ENCODE assay signal across 10 mouse cellular contexts in the genomic region with DNA sequence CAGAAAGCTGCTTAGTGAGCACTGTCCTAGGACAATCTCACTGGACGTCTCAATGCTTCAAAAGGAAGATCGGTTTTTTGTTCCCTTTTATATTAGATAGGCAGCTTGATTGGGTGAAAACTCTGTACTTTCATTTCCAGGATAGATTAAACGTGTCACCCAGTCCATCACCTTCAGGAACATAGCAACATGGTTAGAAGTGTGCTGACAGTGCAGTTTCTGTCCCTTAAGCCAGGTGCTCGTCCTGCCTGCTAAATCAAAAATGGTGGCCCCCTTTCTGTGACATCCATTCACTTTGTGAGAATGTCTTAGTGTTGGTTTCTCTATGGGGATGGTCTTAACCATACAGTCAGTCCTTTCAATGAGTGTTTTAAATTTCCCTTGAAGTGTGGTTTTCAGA.
"Had no signal": no experiment of that assay in that cellular context is flagged by ENCODE, and none has a peak within 500 bp of the region (broad histone marks: within the 10 kb centered on the region; RNA-seq: fewer than 3 reads in every experiment).

No protein-coding gene starts in this region.

- H3K27me3 ChIP-seq: limb, embryonic 15.5 days; liver, embryonic 13.5 days; lung, embryonic 15.5 days; neural tube, embryonic 12.5 days had no signal

- H3K4me1 ChIP-seq: limb, embryonic 15.5 days; liver, embryonic 13.5 days; lung, embryonic 15.5 days had no signal

- H3K27ac ChIP-seq: layer of hippocampus, adult 2 months; limb, embryonic 15.5 days; liver, embryonic 13.5 days; lung, embryonic 15.5 days; neural tube, embryonic 12.5 days; stomach, postnatal 0 days had no signal

- H3K36me3 ChIP-seq: limb, embryonic 15.5 days; liver, embryonic 13.5 days; lung, embryonic 15.5 days; neural tube, embryonic 12.5 days had no signal

- H3K4me3 ChIP-seq: layer of hippocampus, adult 2 months; limb, embryonic 15.5 days; liver, embryonic 13.5 days; lung, embryonic 15.5 days; neural tube, embryonic 12.5 days had no signal

- H3K4me2 ChIP-seq: limb, embryonic 15.5 days; liver, embryonic 13.5 days; lung, embryonic 15.5 days; neural tube, embryonic 12.5 days had no signal

- DNase-seq: kidney, postnatal 10 days; kidney, postnatal 4 days; liver, embryonic 13.5 days; liver, postnatal 0 days; thymus, postnatal 4 days had no signal

- H3K9ac ChIP-seq: limb, embryonic 15.5 days; liver, embryonic 13.5 days; liver, postnatal 0 days; lung, embryonic 15.5 days; neural tube, embryonic 12.5 days had no signal

- H3K9me3 ChIP-seq: limb, embryonic 15.5 days; liver, embryonic 13.5 days; lung, embryonic 15.5 days had no signal
